In genomic region chr2:29707731-29708130, GRCm38 (mm10) we compare ENCODE assay signal across 9 mouse cellular contexts. TPM values are rescaled to one million over a fixed set of nuclear protein-coding genes. Genes with fewer than 3 reads are reported as not detected.
A peak's percentile ranks its signal among the peaks of the same experiment; 100 is the strongest.
DNase-seq lines count a peak whose midpoint lies in the region; TF ChIP-seq lines count a peak whose summit lies in the region.
"Had no signal": no experiment of that assay in that cellular context is flagged by ENCODE, and none has a peak within 500 bp of the region (broad histone marks: within the 10 kb centered on the region; RNA-seq: fewer than 3 reads in every experiment).

No protein-coding gene starts in this region.

- TF ChIP-seq POLR2A in cerebellum, adult 2 months (IDR thresholded peaks at IDR 0.05; ENCODE audit: borderline replicate concordance, insufficient read depth, low read length), result no peak

- WGBS in cerebellum, adult 2 months, result 65% methylated on average over 4 of the region's 4 CpGs

- no peak overlapping the region for H3K27ac ChIP-seq in left cerebral cortex, adult 2 months
- no peak overlapping the region for H3K27ac ChIP-seq in ES-E14 (ENCODE audit: insufficient read depth, low read depth, low read length, poor library complexity, severe bottlenecking)
- 0 out of 2 replicates have a peak overlapping the region, but pooled peaks have one; percentile 5 for H3K27ac ChIP-seq in cerebellum, adult 2 months (ENCODE audit: insufficient read depth, low read length)
- H3K27ac ChIP-seq: embryonic facial prominence, embryonic 13.5 days had no signal

- TF ChIP-seq CTCF in left cerebral cortex, adult 2 months (IDR thresholded peaks at IDR 0.05), result peak; percentile 47
- TF ChIP-seq CTCF in cerebellum, adult 2 months (IDR thresholded peaks at IDR 0.05; ENCODE audit: borderline replicate concordance, insufficient read depth, low read depth, low read length), result no peak

- in situ Hi-C loops in ES-E14 (cut with MboI; ENCODE audit: low sequenced_read_pairs in 2 of 2, unreplicated experiment in 2 of 2), result no loop called here

- no peak overlapping the region for H3K9ac ChIP-seq in ES-E14 (ENCODE audit: insufficient read depth, low read depth, low read length, poor library complexity, severe bottlenecking)
- H3K9ac ChIP-seq: embryonic facial prominence, embryonic 13.5 days had no signal

- no peak overlapping the region for H3K4me3 ChIP-seq in left cerebral cortex, adult 2 months
- no peak overlapping the region for H3K4me3 ChIP-seq in ES-E14 (ENCODE audit: insufficient read depth in 1 of 2, low read depth in 1 of 2, low read length in 2 of 2, poor library complexity in 1 of 2, severe bottlenecking in 1 of 2)
- no peak overlapping the region for H3K4me3 ChIP-seq in cerebellum, adult 2 months (replicated peaks; ENCODE audit: insufficient read depth, low read depth, low read length)
- H3K4me3 ChIP-seq: embryonic facial prominence, embryonic 13.5 days had no signal

- intact Hi-C loops in left cerebral cortex, adult 2 months (cut with DNase I), result no loop called here
- intact Hi-C loops in heart, postnatal 25 days (cut with DNase I), result no loop called here

- H3K36me3 ChIP-seq in ES-E14 (ENCODE audit: control insufficient read depth, insufficient read depth, low read length, poor library complexity, severe bottlenecking), result peaks cover 45% of the 10 kb centered on the region

- peaks cover 3 to 22% of the 10 kb centered on the region in 2 experiments; a peak in 2 of 4 replicates for H3K4me1 ChIP-seq in ES-E14 (ENCODE audit: control insufficient read depth in 2 of 2, insufficient read depth in 2 of 2, low read length in 2 of 2, poor library complexity in 1 of 2)
- H3K4me1 ChIP-seq in cerebellum, adult 2 months (ENCODE audit: control insufficient read depth, insufficient read depth, low read length), result peaks cover 63% of the 10 kb centered on the region
- H3K4me1 ChIP-seq: embryonic facial prominence, embryonic 13.5 days had no signal

- DNase-seq in left cerebral cortex, adult 2 months (ENCODE audit: extremely low spot score in 1 of 2, low spot score in 2 of 2), result no peak
- no peak for DNase-seq in left cerebral cortex, adult 8-10 months (ENCODE audit: low spot score in 2 of 2)
- peak; percentile 46 for DNase-seq in ES-E14 (ENCODE audit: low read depth, low spot score)
- peak; percentile 37 to 46 for DNase-seq in cerebellum, adult 2 months
- DNase-seq in lung, postnatal 14 days, result peak; percentile 42
- no peak for DNase-seq in urinary bladder, postnatal 36 days (ENCODE audit: low spot score in 2 of 2)
- no peak for DNase-seq in heart, postnatal 25 days (ENCODE audit: low spot score)

- H3K27me3 ChIP-seq in cerebellum, adult 2 months (ENCODE audit: control insufficient read depth, insufficient read depth, low read length), result no peaks in the 10 kb centered on the region
- H3K27me3 ChIP-seq: embryonic facial prominence, embryonic 13.5 days had no signal

- H3K9me3 ChIP-seq in ES-E14 (ENCODE audit: control insufficient read depth, insufficient read depth, low read depth, low read length), result no peaks in the 10 kb centered on the region
- H3K9me3 ChIP-seq: embryonic facial prominence, embryonic 13.5 days had no signal

TF ChIP-seq in ES-E14, 5 proteins besides CTCF, POLR2A, EP300 and RAD21:
- TF ChIP-seq ZC3H11A (IDR thresholded peaks at IDR 0.05; ENCODE audit: borderline replicate concordance, low read depth, low read length) (no peak), ZNF384 (IDR thresholded peaks at IDR 0.05; ENCODE audit: low read depth, low read length) (no peak), HCFC1 (IDR thresholded peaks at IDR 0.05; ENCODE audit: borderline replicate concordance, insufficient read depth, low read length) (no peak)

RNA-seq across cellular contexts. Expression of gene Gm13420, which starts 43.8 kb away (rescaled TPM):
- total RNA-seq in left cerebral cortex, adult 2 months (2021), result 1 to 10 TPM; 1.7 to 2.0 TPM
- total RNA-seq in left cerebral cortex, adult 8-10 months (2022), result 1 to 10 TPM in 3 of 4 experiments, under 1 TPM in 1; 0.44 to 2.5 (median 1.4) TPM
- total RNA-seq in ES-E14 (2012; rRNA removed), result 0.27 and 0.42 TPM in 2 replicates
- 0.19 and 0.28 TPM in 2 replicates for polyA plus RNA-seq in cerebellum, adult 2 months (2012; rRNA removed)
- not detected for total RNA-seq in heart, postnatal 25 days (2021)
- polyA plus RNA-seq: embryonic facial prominence, embryonic 13.5 days had no signal

RNA-seq across cellular contexts. Expression of gene Gm13547, which starts 51.4 kb away (rescaled TPM):
- total RNA-seq in left cerebral cortex, adult 2 months (2021), result not detected
- under 1 TPM in 1 of 4 experiments, not detected in 3; 0.63 TPM for total RNA-seq in left cerebral cortex, adult 8-10 months (2022)
- total RNA-seq in ES-E14 (2012; rRNA removed), result not detected in 2 replicates
- polyA plus RNA-seq in cerebellum, adult 2 months (2012; rRNA removed), result not detected in 2 replicates
- total RNA-seq in heart, postnatal 25 days (2021), result not detected
- total RNA-seq: left cerebral cortex, postnatal 25 days had no signal
- polyA plus RNA-seq: embryonic facial prominence, embryonic 13.5 days had no signal

Comparison
In these comparisons a context has a peak if more than half of its experiments do, and no peak if none do; other contexts are left out.
1. DNase-seq: peak in ES-E14 (single experiment), cerebellum, adult 2 months (2 of 2) and lung, postnatal 14 days (single experiment); none in left cerebral cortex, adult 2 months (0 of 2), left cerebral cortex, adult 8-10 months (0 of 2), urinary bladder, postnatal 36 days (0 of 2) and heart, postnatal 25 days (single experiment).